Mouse (Mus musculus) CH12.LX (cell line): ENCODE results near the gene Taf4. TPM values are rescaled to one million over a fixed set of nuclear protein-coding genes. Genes with fewer than 3 reads are reported as not detected.
A peak's percentile ranks its signal among the peaks of the same experiment; 100 is the strongest.

Experiments
- DNase-seq: peaks from one replicate; pipeline ENCODE4 v3.0.0-alpha.2; 2013; ENCODE audit errors: extremely low read depth
- H3K27ac ChIP-seq: 2 replicates; pipeline ENCODE4 v1.5.1; 2012; ENCODE audit warnings: low read depth, mild to moderate bottlenecking, control low read depth, moderate library complexity; ENCODE audit not compliant: insufficient read depth
- H3K27me3 ChIP-seq: replicated peaks from 2 replicates; pipeline ENCODE3; 2012; ENCODE audit warnings: inconsistent platforms
- H3K36me3 ChIP-seq, 2 experiments: replicated peaks in 1 of 2; 2 replicates each; pipeline versions ENCODE3 to v1.6.1; 2012; ENCODE audit warnings: inconsistent platforms in 1 of 2, low read length in 1 of 2, mild to moderate bottlenecking in 1 of 2, mixed read lengths in 1 of 2, moderate library complexity in 1 of 2; ENCODE audit not compliant: control insufficient read depth in 1 of 2, insufficient read depth in 1 of 2
- H3K4me1 ChIP-seq, 2 experiments: 2 replicates each; pipeline ENCODE4 v1.6.1; 2012; ENCODE audit warnings: inconsistent platforms in 1 of 2, moderate library complexity in 1 of 2; ENCODE audit not compliant: insufficient read depth in 2 of 2, control insufficient read depth in 1 of 2
- H3K4me2 ChIP-seq: 2 replicates; pipeline ENCODE4 v1.6.1; 2012; ENCODE audit warnings: low read depth, mild to moderate bottlenecking, control low read depth; ENCODE audit not compliant: poor library complexity, insufficient read depth, severe bottlenecking
- H3K4me3 ChIP-seq, 3 experiments: fragments of 150-350 bp in 1 of 3; sonication (generic) in 1 of 3; replicated peaks in 1 of 3; 2 replicates each; pipeline versions ENCODE3 to v1.5.1; 2011 to 2012; ENCODE audit warnings: low read depth in 2 of 3, low read length in 2 of 3, mild to moderate bottlenecking in 2 of 3, moderate library complexity in 2 of 3, control low read depth in 1 of 3, improper control_type of control experiment in 1 of 3, inconsistent platforms in 1 of 3, mixed read lengths in 1 of 3; ENCODE audit not compliant: poor library complexity in 1 of 3
- H3K79me2 ChIP-seq: replicated peaks from 2 replicates; pipeline ENCODE4 v1.6.1; 2012; ENCODE audit warnings: mild to moderate bottlenecking, moderate library complexity; ENCODE audit not compliant: control insufficient read depth, poor library complexity, insufficient read depth, severe bottlenecking; ENCODE audit errors: extremely low read depth
- H3K9ac ChIP-seq: 2 replicates; pipeline ENCODE4 v1.6.1; 2012; ENCODE audit warnings: low read depth, mild to moderate bottlenecking, control low read depth, moderate library complexity; ENCODE audit not compliant: insufficient read depth
- H3K9me3 ChIP-seq: replicated peaks from 2 replicates; pipeline ENCODE3; 2012; ENCODE audit warnings: low read length, inconsistent platforms, mixed read lengths
- BHLHE40 ChIP-seq: IDR thresholded peaks from 2 replicates; pipeline ENCODE4 v1.6.1; 2011; ENCODE audit warnings: mild to moderate bottlenecking, low read depth, low read length, improper control_type of control experiment
- CHD1 ChIP-seq: IDR thresholded peaks from 2 replicates; pipeline ENCODE4 v1.6.1; 2012; ENCODE audit warnings: low read depth, low read length, improper control_type of control experiment, inconsistent platforms
- CHD2 ChIP-seq: IDR thresholded peaks from 2 replicates; pipeline ENCODE4 v1.6.1; 2011; ENCODE audit warnings: low read length, improper control_type of control experiment
- CTCF ChIP-seq, 2 experiments: IDR thresholded peaks in 1 of 2; conservative IDR thresholded peaks in 1 of 2; 2 replicates each; pipeline ENCODE4 v1.5.1; 2011 to 2012; ENCODE audit warnings: low read depth in 2 of 2, low read length in 2 of 2, improper control_type of control experiment in 1 of 2, inconsistent platforms in 1 of 2, mild to moderate bottlenecking in 1 of 2, moderate library complexity in 1 of 2
- E2F4 ChIP-seq: IDR thresholded peaks from 2 replicates; pipeline ENCODE4 v1.6.1; 2011; ENCODE audit warnings: low read depth, low read length, improper control_type of control experiment; ENCODE audit not compliant: insufficient replicate concordance
- ELF1 ChIP-seq: IDR thresholded peaks from 2 replicates; pipeline ENCODE4 v1.6.1; 2014; ENCODE audit warnings: low read depth, mild to moderate bottlenecking, inconsistent platforms, low read length, improper control_type of control experiment
- EP300 ChIP-seq: IDR thresholded peaks from 2 replicates; pipeline ENCODE4 v1.6.1; 2011; ENCODE audit warnings: low read length, improper control_type of control experiment
- ETS1 ChIP-seq: conservative IDR thresholded peaks from 2 replicates; pipeline ENCODE4 v1.6.1; 2012; ENCODE audit warnings: low read depth, mild to moderate bottlenecking, inconsistent platforms, low read length, improper control_type of control experiment, moderate library complexity
- HCFC1 ChIP-seq: IDR thresholded peaks from 2 replicates; pipeline ENCODE4 v1.6.1; 2012; ENCODE audit warnings: low read depth, mild to moderate bottlenecking, inconsistent platforms, low read length, improper control_type of control experiment
- IRF4 ChIP-seq: IDR thresholded peaks from 2 replicates; pipeline ENCODE4 v1.6.1; 2014; ENCODE audit warnings: low read depth, mild to moderate bottlenecking, inconsistent platforms, low read length, improper control_type of control experiment
- JUND ChIP-seq: conservative IDR thresholded peaks from 2 replicates; pipeline ENCODE4 v1.6.1; 2011; ENCODE audit warnings: low read depth, low read length, improper control_type of control experiment
- KAT2A ChIP-seq: IDR thresholded peaks from 2 replicates; pipeline ENCODE4 v1.6.1; 2012; ENCODE audit warnings: low read length, improper control_type of control experiment, inconsistent platforms; ENCODE audit not compliant: insufficient replicate concordance
- MEF2A ChIP-seq: IDR thresholded peaks from 2 replicates; pipeline ENCODE4 v1.6.1; 2014; ENCODE audit warnings: low read depth, mild to moderate bottlenecking, inconsistent platforms, low read length, improper control_type of control experiment, borderline replicate concordance
- MYC ChIP-seq: IDR thresholded peaks from 2 replicates; pipeline ENCODE4 v1.6.1; 2011; ENCODE audit warnings: low read depth, mild to moderate bottlenecking, improper control_type of control experiment, low read length
- NELFE ChIP-seq: IDR thresholded peaks from 2 replicates; pipeline ENCODE4 v1.6.1; 2011; ENCODE audit warnings: low read depth, low read length, improper control_type of control experiment
- NRF1 ChIP-seq: IDR thresholded peaks from 2 replicates; pipeline ENCODE4 v1.6.1; 2014; ENCODE audit warnings: low read depth, mild to moderate bottlenecking, inconsistent platforms, low read length, improper control_type of control experiment, moderate library complexity
- PAX5 ChIP-seq: IDR thresholded peaks from 2 replicates; pipeline ENCODE4 v1.6.1; 2012; ENCODE audit warnings: low read length, inconsistent platforms, mixed read lengths
- POLR2A ChIP-seq: IDR thresholded peaks from 2 replicates; pipeline ENCODE4 v1.6.1; 2011; ENCODE audit warnings: low read depth, mild to moderate bottlenecking, improper control_type of control experiment, low read length
- RAD21 ChIP-seq: IDR thresholded peaks from 2 replicates; pipeline ENCODE4 v1.6.1; 2011; ENCODE audit warnings: low read depth, mild to moderate bottlenecking, low read length, improper control_type of control experiment, moderate library complexity
- RCOR1 ChIP-seq: conservative IDR thresholded peaks from 2 replicates; pipeline ENCODE4 v1.6.1; 2012; ENCODE audit warnings: low read depth, mild to moderate bottlenecking, inconsistent platforms, low read length, improper control_type of control experiment
- SIN3A ChIP-seq: IDR thresholded peaks from 2 replicates; pipeline ENCODE4 v1.6.1; 2012; ENCODE audit warnings: low read length, improper control_type of control experiment, inconsistent platforms
- SMC3 ChIP-seq: IDR thresholded peaks from 2 replicates; pipeline ENCODE4 v1.6.1; 2011; ENCODE audit warnings: low read depth, low read length, improper control_type of control experiment
- TBP ChIP-seq: conservative IDR thresholded peaks from 2 replicates; pipeline ENCODE4 v1.6.1; 2011; ENCODE audit warnings: low read depth, low read length, improper control_type of control experiment
- TCF12 ChIP-seq: IDR thresholded peaks from 2 replicates; pipeline ENCODE4 v1.6.1; 2014; ENCODE audit warnings: low read depth, mild to moderate bottlenecking, inconsistent platforms, low read length, improper control_type of control experiment
- UBTF ChIP-seq: IDR thresholded peaks from 2 replicates; pipeline ENCODE4 v1.6.1; 2012; ENCODE audit warnings: low read depth, mild to moderate bottlenecking, inconsistent platforms, low read length, improper control_type of control experiment, moderate library complexity
- ZKSCAN1 ChIP-seq: IDR thresholded peaks from 2 replicates; pipeline ENCODE4 v1.6.1; 2012; ENCODE audit warnings: low read depth, inconsistent platforms, low read length, improper control_type of control experiment, borderline replicate concordance
- ZMIZ1 ChIP-seq: IDR thresholded peaks from 2 replicates; pipeline ENCODE4 v1.6.1; 2012; ENCODE audit warnings: low read depth, mild to moderate bottlenecking, inconsistent platforms, low read length, improper control_type of control experiment
- dilution Hi-C: fragments of 300-500 bp; cut with MboI; formaldehyde crosslinking; loops from 2 replicates; pipeline ENCODE4 v1.14.3; 2020; ENCODE audit warnings: low sequenced_read_pairs; ENCODE audit not compliant: extremely low pct_unique_long_range_greater_than_20kb, extremely low pct_ligation_motif_present
- in situ Hi-C: fragments of 300-500 bp; cut with MboI; formaldehyde crosslinking; loops from 3 replicates; pipeline ENCODE4 v1.14.3; 2019; ENCODE audit warnings: low sequenced_read_pairs, low pct_ligation_motif_present, low pct_unique_long_range_greater_than_20kb, mixed read lengths
- polyA plus RNA-seq: library from polyadenylated mRNA; unstranded; fragments of >175 nt; gene quantifications from 2 replicates; pipeline ENCODE4 v1.2.1, GENCODE M21; 2012; ENCODE audit warnings: low read depth; ENCODE audit not compliant: insufficient read length
- total RNA-seq, 2 experiments: library from RNA; depleted of rRNA; stranded (reverse); fragments of 300-350 nt in 1 of 2; fragments of >200 nt in 1 of 2; gene quantifications; 2 replicates each; pipeline ENCODE4 v1.2.3; 2012 to 2014

Taf4 gene
- total and polyA plus RNA-seq, 3 experiments: 3.0 to 14.5 (median 5.5) TPM

DNA sequence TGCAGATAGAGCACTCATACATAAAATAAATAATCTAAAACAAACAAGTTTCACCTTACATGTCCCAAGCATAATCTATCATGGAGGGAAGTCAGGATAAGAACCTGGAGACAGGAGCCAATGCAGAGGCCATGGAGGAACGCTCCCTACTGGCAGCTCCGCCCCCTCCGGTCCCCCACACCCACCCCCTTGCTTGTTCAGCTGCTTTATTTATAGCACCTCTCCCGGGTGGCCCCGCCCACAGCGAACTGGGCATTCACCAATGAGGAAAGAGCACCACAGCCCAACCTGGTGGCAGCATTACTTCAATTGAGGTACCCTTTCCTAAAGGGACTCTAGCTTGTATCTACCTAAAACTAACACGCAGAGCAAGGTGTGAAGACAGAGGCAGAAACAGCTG, 91.9 kb downstream of the Taf4 start:
- Histone ChIP-seq H3K36me3 (no peaks in the 10 kb centered on the region), H3K9me3 (no peaks in the 10 kb centered on the region), H3K9ac (no peak overlapping the region), H3K27me3 (peaks cover 42% of the 10 kb centered on the region), H3K4me1 (peaks cover 3 to 8% of the 10 kb centered on the region in 2 experiments), H3K4me2 (no peak overlapping the region), H3K27ac (no peak overlapping the region), H3K4me3 (no peak overlapping the region), H3K79me2 (no peaks in the 10 kb centered on the region)
- no peak for DNase-seq
- dilution Hi-C loops (no loop called here), in situ Hi-C loops (loop anchor here (10.0 to 25.0 kb wide), 2 partner anchors 60 to 1322 kb away; no protein-coding TSS in a partner anchor)
- TF ChIP-seq CHD2 (no peak), E2F4 (no peak), EP300 (no peak), ZMIZ1 (no peak), NRF1 (no peak), IRF4 (no peak), CHD1 (no peak)

DNA sequence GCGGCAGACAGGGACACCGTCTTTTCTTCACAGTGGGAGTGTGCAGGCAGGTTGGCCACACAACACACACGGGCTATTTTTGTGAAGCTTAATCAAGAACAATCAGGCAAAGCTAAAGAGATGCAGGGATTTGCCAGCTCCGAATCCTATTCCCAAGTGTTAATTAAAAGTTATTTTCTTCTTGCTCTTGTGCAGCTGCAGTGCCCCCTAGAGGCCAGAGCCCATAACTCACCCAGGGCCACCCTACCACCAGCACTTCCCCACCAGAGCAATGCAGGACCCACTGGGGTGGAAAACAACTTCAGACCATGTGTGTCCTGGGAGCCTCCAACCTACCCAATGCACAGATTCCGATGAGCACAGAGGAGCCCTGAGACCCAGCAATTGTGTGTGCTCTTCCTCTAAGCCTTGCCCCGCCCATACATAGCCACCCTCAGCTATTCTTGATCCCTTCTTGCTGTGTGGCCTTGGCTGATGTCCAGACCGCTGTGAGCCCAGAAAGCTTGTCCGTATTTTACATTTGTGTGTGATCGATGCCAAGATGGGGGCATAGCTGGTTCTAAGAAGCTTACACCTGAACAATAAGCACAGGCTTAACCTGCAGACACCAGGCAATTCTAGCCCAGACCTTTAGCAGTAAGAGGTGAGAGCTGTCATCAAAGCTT, 98.8 kb downstream of the Taf4 start:
- no peak overlapping the region for H3K27ac ChIP-seq
- no peak overlapping the region for H3K9ac ChIP-seq
- no peaks in the 10 kb centered on the region for H3K4me1 ChIP-seq
- TF ChIP-seq TBP (no peak), CTCF (conservative IDR thresholded peaks at IDR 0.05 in 1 of 2, IDR thresholded peaks at IDR 0.05 in 1 of 2; ENCODE audit: low read depth in 2 of 2, low read length in 2 of 2) (peak; percentile 72 to 76), RAD21 (peak; percentile 38)
- H3K79me2 ChIP-seq: no peaks in the 10 kb centered on the region
- dilution Hi-C loops (no loop called here), in situ Hi-C loops (loop anchor here (25.0 kb wide), 1 partner anchor 1315 kb away; no protein-coding TSS in a partner anchor)
- DNase-seq: peak; percentile 39
- H3K4me3 ChIP-seq: no peak overlapping the region
- H3K4me2 ChIP-seq: no peak overlapping the region
- H3K9me3 ChIP-seq: no peaks in the 10 kb centered on the region
- no peaks in the 10 kb centered on the region for H3K36me3 ChIP-seq
- peaks cover 49% of the 10 kb centered on the region for H3K27me3 ChIP-seq

DNA sequence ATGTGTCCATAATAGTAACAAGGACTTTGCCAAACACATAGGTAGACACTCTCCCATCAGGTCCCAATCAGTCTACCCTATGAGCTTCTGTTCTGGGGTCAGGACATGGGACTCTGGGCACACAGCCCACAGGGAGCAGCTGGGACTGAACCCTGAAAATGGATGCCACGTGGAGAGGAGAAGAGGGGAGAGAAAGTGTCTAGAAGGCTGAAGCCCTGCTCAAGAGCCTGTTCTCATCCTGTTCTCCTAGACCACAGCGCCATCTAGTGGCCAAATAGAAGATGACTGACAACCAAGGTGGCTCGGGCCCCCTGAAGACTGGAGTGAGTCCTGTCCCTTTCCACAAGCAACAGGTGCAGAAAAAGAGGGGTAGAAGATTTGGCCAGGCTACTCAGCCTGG, 101.3 kb downstream of the Taf4 start:
- peak; percentile 81 for DNase-seq
- no peaks in the 10 kb centered on the region for H3K9me3 ChIP-seq
- no peak overlapping the region for H3K4me3 ChIP-seq
- dilution Hi-C loops (no loop called here), in situ Hi-C loops (loop anchor here (25.0 kb wide), 1 partner anchor 1313 kb away; no protein-coding TSS in a partner anchor)
- peaks cover 56% of the 10 kb centered on the region for H3K27me3 ChIP-seq
- H3K36me3 ChIP-seq: no peaks in the 10 kb centered on the region
- H3K79me2 ChIP-seq: no peaks in the 10 kb centered on the region
- no peak overlapping the region for H3K9ac ChIP-seq
- H3K27ac ChIP-seq: no peak overlapping the region
- H3K4me2 ChIP-seq: no peak overlapping the region
- H3K4me1 ChIP-seq: no peaks in the 10 kb centered on the region
- no peak for TF ChIP-seq NELFE
- no peak for TF ChIP-seq UBTF
- no peak for TF ChIP-seq NRF1
- TF ChIP-seq MYC: peak; percentile 58; the same call in 1 of the 2 replicates
- peak; percentile 63 for TF ChIP-seq SMC3
- no peak for TF ChIP-seq RCOR1
- TF ChIP-seq TCF12: no peak
- no peak for TF ChIP-seq SIN3A
- no peak for TF ChIP-seq BHLHE40
- no peak for TF ChIP-seq POLR2A
- TF ChIP-seq RAD21: peak; percentile 92
- no peak for TF ChIP-seq JUND
- no peak for TF ChIP-seq PAX5
- no peak for TF ChIP-seq ETS1
- no peak for TF ChIP-seq HCFC1
- no peak for TF ChIP-seq MEF2A
- no peak for TF ChIP-seq ELF1
- TF ChIP-seq CHD2: no peak
- TF ChIP-seq ZKSCAN1: no peak
- TF ChIP-seq KAT2A: no peak
